Mouse (Mus musculus) retina, embryonic 14.5 days (tissue): ENCODE data around the gene Prmt8.

Experiments used
- DNase-seq: peaks from one replicate; pipeline ENCODE4 v3.0.0-alpha.2; 2015; ENCODE audit warnings: low spot score

The Prmt8 gene

GRCm38 (mm10) chr6:127663263-127663662 lies 106.0 kb downstream of the Prmt8 start:
- DNase-seq = no peak

GRCm38 (mm10) chr6:127661717-127662292 lies 107.5 kb downstream of the Prmt8 start:
- DNase-seq = no peak

GRCm38 (mm10) chr6:127659966-127660365 lies 109.3 kb downstream of the Prmt8 start:
- no peak for DNase-seq

- DNase-seq = no peak
Measured at GRCm38 (mm10) chr6:127659472-127659871, 109.8 kb downstream of the Prmt8 start.

- DNase-seq = no peak
Measured at GRCm38 (mm10) chr6:127657152-127657551, 112.1 kb downstream of the Prmt8 start.

GRCm38 (mm10) chr6:127655988-127656387 lies 113.3 kb downstream of the Prmt8 start:
- peak; percentile 57 for DNase-seq

GRCm38 (mm10) chr6:127641077-127641801 lies 128.0 kb downstream of the Prmt8 start:
- DNase-seq = no peak
